Mouse (Mus musculus): ENCODE data around the gene Maats1.

The Maats1 gene

DNA sequence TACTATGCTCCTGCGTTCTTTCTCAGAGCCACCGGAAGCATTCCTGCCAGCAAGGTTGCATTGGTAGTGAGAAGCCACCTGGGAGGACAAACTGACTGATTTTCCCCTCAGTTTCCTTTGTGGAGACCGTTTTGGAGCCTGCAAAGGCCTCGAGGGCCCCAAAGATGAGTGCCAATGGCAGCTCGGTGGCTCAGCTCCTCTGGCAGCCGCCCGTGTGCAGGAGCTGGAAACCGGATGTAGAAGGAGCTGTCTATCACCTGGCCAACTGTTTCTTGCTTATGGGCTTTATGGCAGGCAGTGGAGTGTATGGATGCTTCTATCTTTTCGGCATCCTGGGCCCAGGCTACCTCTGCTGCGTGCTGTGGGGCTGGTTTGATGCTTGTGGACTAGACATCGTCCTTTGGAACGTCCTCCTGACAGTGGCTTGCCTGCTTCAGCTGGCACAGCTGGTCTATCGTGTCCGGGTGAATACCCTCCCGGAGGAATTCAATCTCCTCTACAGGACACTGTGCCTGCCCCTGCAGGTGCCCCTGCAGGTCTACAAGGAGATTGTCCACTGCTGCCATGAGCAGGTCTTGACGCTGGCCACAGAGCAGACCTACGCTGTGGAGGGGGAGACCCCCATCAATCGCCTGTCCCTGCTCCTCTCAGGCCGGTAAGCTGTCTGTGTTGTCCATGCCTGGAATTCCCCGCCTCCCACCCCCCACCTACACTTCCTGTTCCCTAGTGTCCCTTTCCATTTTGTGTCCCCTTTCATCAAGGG is 20.7 kb upstream of the Maats1 start:
- 0 out of 2 replicates have a peak, but pooled peaks cover 2% of the 10 kb centered on the region for H3K36me3 ChIP-seq (ENCODE audit: control insufficient read depth, insufficient read depth, low read length, poor library complexity, severe bottlenecking)
- no peaks in the 10 kb centered on the region for H3K27me3 ChIP-seq (ENCODE audit: control insufficient read depth, insufficient read depth, low read length, poor library complexity, severe bottlenecking)
- no peak for DNase-seq (ENCODE audit: low read depth, low spot score)

DNA sequence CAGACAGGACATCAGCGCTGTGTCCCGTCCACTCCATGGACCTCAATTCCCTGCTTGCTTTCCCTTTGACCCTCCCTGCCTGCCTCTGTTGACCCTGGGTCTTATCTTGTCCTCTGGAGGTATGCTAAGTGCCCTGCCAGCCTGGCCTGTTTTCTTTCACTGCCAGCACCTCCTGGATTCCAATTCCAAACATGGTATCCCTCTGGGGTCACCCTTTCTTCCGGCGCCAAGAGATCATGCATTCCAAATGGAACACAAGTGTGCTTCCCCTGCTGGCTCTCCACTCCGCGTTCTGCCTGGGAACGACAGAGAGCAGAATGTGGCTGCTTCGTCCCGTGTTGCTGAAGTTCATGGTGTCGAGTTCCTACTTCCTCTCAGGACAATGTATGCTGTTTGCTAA is 20.0 kb upstream of the Maats1 start, which contains the start of gene Popdc2:
Gene Popdc2, plus strand, starts transcription at position 277 of the 400 bp plus-strand sequence.
- 0 out of 2 replicates have a peak, but pooled peaks cover 2% of the 10 kb centered on the region for H3K36me3 ChIP-seq (ENCODE audit: control insufficient read depth, insufficient read depth, low read length, poor library complexity, severe bottlenecking)
- no peak for DNase-seq (ENCODE audit: low read depth, low spot score)
- no peaks in the 10 kb centered on the region for H3K27me3 ChIP-seq (ENCODE audit: control insufficient read depth, insufficient read depth, low read length, poor library complexity, severe bottlenecking)

DNA sequence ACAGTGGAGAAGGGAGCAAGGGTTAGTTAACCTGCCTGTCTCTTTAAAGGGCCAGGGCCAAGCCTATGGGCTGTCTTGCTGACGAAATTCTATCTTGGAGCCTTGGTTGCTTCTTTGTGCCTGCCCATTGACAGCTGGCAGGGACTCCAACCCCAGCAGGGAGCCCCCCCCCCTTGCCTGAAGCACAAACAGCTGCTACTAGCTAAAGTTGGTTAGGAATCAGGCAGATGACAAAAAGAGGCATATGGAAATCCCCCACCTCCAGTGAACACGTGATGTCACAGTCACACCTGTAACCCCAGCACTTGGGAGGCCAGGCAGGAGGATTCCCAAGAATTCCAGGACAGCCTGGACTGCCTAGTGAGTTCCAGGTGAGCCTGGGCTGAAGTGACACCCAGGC is 18.4 kb upstream of the Maats1 start:
- peaks cover 2% of the 10 kb centered on the region; the same call in 1 of the 2 replicates for H3K36me3 ChIP-seq (ENCODE audit: control insufficient read depth, insufficient read depth, low read length, poor library complexity, severe bottlenecking)
- DNase-seq (ENCODE audit: low read depth, low spot score), result no peak
- no peaks in the 10 kb centered on the region for H3K27me3 ChIP-seq (ENCODE audit: control insufficient read depth, insufficient read depth, low read length, poor library complexity, severe bottlenecking)

DNA sequence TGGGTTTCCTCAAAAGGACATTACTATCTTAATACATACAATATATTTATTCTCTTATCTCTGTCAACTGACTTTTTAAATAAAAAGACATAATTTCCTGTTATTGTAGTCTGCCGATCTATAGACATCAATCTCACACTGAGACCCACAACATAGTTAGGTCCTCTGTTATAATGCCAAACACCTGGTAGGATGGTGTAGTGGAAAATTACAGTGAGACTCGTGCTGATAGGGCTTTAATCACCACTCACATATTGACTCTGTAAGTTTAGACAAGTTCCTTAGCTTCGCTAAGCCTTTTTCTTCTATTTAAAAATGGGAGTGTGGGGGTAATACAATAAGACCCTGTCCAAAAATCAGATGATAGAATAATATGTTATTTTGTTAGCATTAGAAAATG is 17.9 kb upstream of the Maats1 start:
- DNase-seq (ENCODE audit: low read depth, low spot score), result no peak
- Histone ChIP-seq H3K27me3 (ENCODE audit: control insufficient read depth, insufficient read depth, low read length, poor library complexity, severe bottlenecking) (no peaks in the 10 kb centered on the region), H3K36me3 (ENCODE audit: control insufficient read depth, insufficient read depth, low read length, poor library complexity, severe bottlenecking) (peaks cover 2% of the 10 kb centered on the region; the same call in 1 of the 2 replicates)

GRCm38 (mm10) chr16:38359241-38359640 is 17.3 kb upstream of the Maats1 start:
- Histone ChIP-seq H3K27me3 (ENCODE audit: control insufficient read depth, insufficient read depth, low read length, poor library complexity, severe bottlenecking) (no peaks in the 10 kb centered on the region), H3K36me3 (ENCODE audit: control insufficient read depth, insufficient read depth, low read length, poor library complexity, severe bottlenecking) (peaks cover 2% of the 10 kb centered on the region; the same call in 1 of the 2 replicates)
- DNase-seq (ENCODE audit: low read depth, low spot score), result no peak

DNA sequence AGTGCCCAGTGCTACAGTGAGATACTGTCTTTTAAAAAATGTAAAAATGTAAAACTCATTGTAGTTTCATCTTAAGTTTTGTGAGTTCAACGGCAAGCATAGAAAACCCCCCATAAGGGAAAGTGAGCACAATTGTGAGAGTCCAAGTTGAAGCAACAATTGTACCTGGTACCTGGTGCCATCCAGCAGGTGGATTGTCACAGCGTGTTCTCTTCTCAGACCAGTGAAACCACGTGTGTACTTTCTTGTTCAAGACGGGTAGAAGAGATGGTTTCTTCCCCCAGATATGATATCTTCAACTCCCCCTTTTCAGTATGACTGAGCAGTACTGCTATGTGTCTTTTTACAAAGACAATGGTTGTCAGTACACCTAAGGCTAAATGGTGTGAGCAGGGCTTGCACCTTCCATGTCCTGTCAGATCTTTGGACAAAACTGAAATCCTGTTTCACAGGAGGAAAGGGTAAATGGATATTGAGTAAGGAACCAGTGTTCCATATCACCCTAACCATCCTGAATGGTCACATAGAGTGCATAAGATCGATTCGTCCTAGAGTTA is 16.4 kb upstream of the Maats1 start:
- Histone ChIP-seq H3K27me3 (ENCODE audit: control insufficient read depth, insufficient read depth, low read length, poor library complexity, severe bottlenecking) (no peaks in the 10 kb centered on the region), H3K36me3 (ENCODE audit: control insufficient read depth, insufficient read depth, low read length, poor library complexity, severe bottlenecking) (peaks cover 2% of the 10 kb centered on the region; the same call in 1 of the 2 replicates)
- no peak for DNase-seq (ENCODE audit: low read depth, low spot score)

DNA sequence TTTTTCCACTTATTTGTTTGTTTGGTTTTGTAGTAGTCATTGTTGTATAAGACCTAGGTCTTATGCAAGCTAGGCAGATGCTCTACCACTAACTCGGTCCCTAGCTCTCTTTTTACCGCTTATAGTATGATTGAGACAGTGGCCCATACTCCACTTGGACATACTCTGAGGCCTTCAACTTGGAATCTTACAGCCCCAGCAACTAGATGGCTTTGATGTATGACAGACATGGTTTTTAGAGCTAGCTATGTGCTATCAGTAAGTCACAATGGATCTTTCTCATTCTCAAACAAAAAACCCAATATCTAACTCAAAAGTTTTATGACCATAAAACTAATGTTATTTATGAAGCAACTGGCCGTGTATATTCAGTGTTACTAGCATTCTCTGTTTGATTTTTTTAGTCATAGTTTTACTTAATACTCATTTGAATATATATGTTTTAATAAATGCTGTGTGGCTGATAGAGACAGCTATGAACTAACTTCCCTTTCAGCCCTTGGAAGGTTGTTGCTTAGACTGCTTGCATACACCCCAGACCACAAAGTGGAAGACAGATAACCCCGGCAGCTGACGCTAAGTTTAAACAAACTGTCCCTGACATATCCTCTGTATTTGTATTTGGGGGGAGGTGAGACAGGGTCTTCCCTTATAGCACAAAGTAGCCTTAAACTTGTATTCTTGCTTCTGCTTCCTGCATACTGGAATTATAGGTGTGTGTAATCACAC is 12.4 kb upstream of the Maats1 start:
- DNase-seq (ENCODE audit: low read depth, low spot score), result no peak
- H3K36me3 ChIP-seq (ENCODE audit: control insufficient read depth, insufficient read depth, low read length, poor library complexity, severe bottlenecking), result peaks cover 8% of the 10 kb centered on the region

GRCm38 (mm10) chr16:38353642-38354041 is 11.7 kb upstream of the Maats1 start:
- DNase-seq (ENCODE audit: low read depth, low spot score), result no peak
- Histone ChIP-seq H3K36me3 (ENCODE audit: control insufficient read depth, insufficient read depth, low read length, poor library complexity, severe bottlenecking) (peaks cover 8% of the 10 kb centered on the region), H3K27me3 (ENCODE audit: control insufficient read depth, insufficient read depth, low read length, poor library complexity, severe bottlenecking) (no peaks in the 10 kb centered on the region)

More for the DNA sequence above, 12.4 kb upstream of the Maats1 start:
- no peaks in the 10 kb centered on the region for H3K27me3 ChIP-seq (ENCODE audit: control insufficient read depth, insufficient read depth, low read length, poor library complexity, severe bottlenecking)

DNA sequence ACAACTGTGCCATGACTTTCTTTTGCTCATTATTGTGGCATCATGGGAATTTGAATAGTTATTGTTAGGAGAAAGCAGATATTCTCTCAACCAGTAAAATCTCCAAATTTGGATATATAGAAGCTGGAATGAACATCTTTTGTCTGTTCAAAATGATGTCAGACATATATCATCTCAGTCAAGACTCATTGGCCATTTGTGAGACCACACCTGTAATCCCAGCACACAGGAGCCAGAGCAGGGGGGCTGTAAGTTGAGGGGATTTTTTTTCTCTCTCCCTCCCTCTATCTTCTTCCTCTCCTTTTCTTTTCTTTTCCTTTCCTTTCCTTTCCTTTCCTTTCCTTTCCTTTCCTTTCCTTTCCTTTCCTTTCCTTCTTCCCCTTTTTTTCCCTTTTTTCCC is 10.9 kb upstream of the Maats1 start:
- DNase-seq (ENCODE audit: low read depth, low spot score), result no peak
- H3K36me3 ChIP-seq (ENCODE audit: control insufficient read depth, insufficient read depth, low read length, poor library complexity, severe bottlenecking), result peaks cover 7% of the 10 kb centered on the region
- no peaks in the 10 kb centered on the region for H3K27me3 ChIP-seq (ENCODE audit: control insufficient read depth, insufficient read depth, low read length, poor library complexity, severe bottlenecking)

- Histone ChIP-seq H3K27me3 (ENCODE audit: control insufficient read depth, insufficient read depth, low read length, poor library complexity, severe bottlenecking) (no peaks in the 10 kb centered on the region), H3K36me3 (ENCODE audit: control insufficient read depth, insufficient read depth, low read length, poor library complexity, severe bottlenecking) (peaks cover 6% of the 10 kb centered on the region)
- no peak for DNase-seq (ENCODE audit: low read depth, low spot score)
Observed at GRCm38 (mm10) chr16:38352031-38352430, 10.1 kb upstream of the Maats1 start.

GRCm38 (mm10) chr16:38350939-38351338 is 9.0 kb upstream of the Maats1 start:
- Histone ChIP-seq H3K27me3 (ENCODE audit: control insufficient read depth, insufficient read depth, low read length, poor library complexity, severe bottlenecking) (no peaks in the 10 kb centered on the region), H3K36me3 (ENCODE audit: control insufficient read depth, insufficient read depth, low read length, poor library complexity, severe bottlenecking) (peaks cover 6% of the 10 kb centered on the region)
- DNase-seq (ENCODE audit: low read depth, low spot score), result no peak

- Histone ChIP-seq H3K27me3 (ENCODE audit: control insufficient read depth, insufficient read depth, low read length, poor library complexity, severe bottlenecking) (no peaks in the 10 kb centered on the region), H3K36me3 (ENCODE audit: control insufficient read depth, insufficient read depth, low read length, poor library complexity, severe bottlenecking) (peaks cover 6% of the 10 kb centered on the region)
- DNase-seq (ENCODE audit: low read depth, low spot score), result peak; percentile 37
Observed at GRCm38 (mm10) chr16:38350361-38350855, 8.5 kb upstream of the Maats1 start.

GRCm38 (mm10) chr16:38349881-38350280 is 7.9 kb upstream of the Maats1 start:
- no peak for DNase-seq (ENCODE audit: low read depth, low spot score)
- Histone ChIP-seq H3K36me3 (ENCODE audit: control insufficient read depth, insufficient read depth, low read length, poor library complexity, severe bottlenecking) (peaks cover 6% of the 10 kb centered on the region), H3K27me3 (ENCODE audit: control insufficient read depth, insufficient read depth, low read length, poor library complexity, severe bottlenecking) (no peaks in the 10 kb centered on the region)

- H3K27me3 ChIP-seq (ENCODE audit: control insufficient read depth, insufficient read depth, low read length, poor library complexity, severe bottlenecking), result no peaks in the 10 kb centered on the region
- no peak for DNase-seq (ENCODE audit: low read depth, low spot score)
- peaks cover 6% of the 10 kb centered on the region for H3K36me3 ChIP-seq (ENCODE audit: control insufficient read depth, insufficient read depth, low read length, poor library complexity, severe bottlenecking)
Observed at GRCm38 (mm10) chr16:38348217-38348761, 6.3 kb upstream of the Maats1 start.

All from splenic B cell, adult 2 months (primary cell).